Mouse (Mus musculus) frontal cortex, postnatal 36 days (tissue): ENCODE results near the gene Rtcb.
A peak's percentile ranks its signal among the peaks of the same experiment; 100 is the strongest.

Source experiments
- DNase-seq, 2 experiments: peaks; one replicate each; pipeline ENCODE4 v3.0.0; 2022; ENCODE audit warnings: low spot score in 2 of 2

Gene Rtcb

DNA sequence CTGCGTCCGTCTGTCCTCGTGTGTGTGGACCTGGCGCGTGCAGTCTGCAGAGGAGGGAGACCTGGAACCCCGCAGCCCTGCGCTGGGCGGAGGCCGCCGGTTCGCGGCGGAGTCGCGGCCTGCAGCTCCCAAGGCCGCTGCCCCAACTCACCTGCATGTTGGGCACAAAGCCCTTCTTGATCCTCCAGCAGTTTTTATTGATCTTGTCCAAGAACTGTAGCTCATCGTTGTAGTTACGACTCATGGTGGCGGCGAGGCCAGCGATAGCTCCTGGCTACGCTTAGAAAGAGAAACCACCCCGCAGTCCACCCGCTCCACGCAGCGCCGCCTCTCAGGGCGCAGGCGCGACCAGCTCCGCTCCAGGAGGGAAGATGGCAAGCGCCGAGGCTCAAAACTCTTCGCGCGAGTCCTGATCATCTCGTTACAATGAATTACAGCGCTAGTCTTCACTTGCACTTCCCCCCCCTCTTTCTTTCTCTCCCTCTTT is at the start of gene Rtcb:
Gene Rtcb, minus strand, starts transcription at position 360 of the 487 bp plus-strand sequence.
- DNase-seq = peak; percentile 98

DNA sequence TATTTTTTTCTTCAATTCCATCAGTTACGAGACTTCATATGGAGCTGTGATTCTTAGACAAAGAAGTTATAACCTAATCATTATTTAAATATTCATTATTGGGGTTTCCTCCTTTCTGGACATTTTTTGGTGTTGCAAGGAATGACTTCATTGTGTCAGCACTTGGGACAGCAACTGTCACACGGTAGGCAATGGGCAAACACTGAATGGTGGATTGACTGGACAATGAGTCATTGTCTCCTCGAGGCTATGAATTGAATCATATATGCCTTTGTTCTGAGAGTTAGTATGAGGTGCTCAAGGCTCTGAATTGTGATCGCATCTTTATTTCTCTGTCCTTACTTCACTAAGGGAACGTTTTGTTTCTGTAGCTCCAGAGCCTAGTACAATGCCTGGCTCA is 48.8 kb upstream of the Rtcb start:
- DNase-seq = no peak

DNA sequence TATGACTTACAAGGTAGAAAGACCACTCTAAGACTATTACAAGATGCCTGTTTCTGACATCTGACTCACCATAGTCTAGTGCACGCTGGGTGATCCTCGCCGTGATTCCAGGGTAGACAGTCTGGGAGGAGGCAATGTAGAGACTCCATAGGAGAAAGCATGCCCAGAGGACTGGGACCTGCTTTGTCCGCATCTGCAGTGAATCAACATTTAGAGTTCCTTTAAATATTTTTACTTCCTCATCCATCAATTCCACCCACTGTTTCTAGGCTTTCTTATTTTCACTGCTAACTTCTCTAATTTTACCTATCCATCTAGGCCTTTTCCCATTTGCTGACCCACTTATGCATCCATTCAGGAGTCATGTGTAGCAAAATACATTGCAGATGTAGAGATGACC is 42.8 kb upstream of the Rtcb start:
- no peak for DNase-seq

DNA sequence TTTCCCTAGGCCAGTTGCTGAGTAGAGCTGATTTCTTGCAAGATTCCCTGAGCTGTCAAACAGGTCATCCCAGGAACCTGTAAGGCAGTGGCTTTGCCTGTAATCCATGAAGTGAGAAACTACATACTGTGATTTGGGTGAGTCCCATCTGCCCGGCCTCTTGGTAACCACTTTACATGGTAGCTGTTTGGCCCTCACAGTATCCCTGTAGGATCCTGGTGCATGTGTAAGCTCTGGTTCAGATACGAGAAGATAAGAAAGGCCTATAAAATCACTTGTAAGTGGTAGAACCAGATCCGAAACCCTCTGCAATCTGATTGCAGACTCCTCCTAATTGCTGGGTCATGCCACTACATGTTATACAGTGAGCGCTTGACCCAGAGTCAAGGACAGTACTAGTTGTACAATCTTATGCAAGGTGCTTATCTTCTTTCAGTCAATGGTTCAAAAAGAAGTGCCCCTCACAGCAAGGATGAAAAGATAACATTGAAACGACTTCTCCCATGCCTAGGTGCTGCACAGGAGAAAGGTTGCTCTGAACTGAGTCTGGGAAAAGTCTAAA is 37.0 kb upstream of the Rtcb start:
- no peak for DNase-seq

DNA sequence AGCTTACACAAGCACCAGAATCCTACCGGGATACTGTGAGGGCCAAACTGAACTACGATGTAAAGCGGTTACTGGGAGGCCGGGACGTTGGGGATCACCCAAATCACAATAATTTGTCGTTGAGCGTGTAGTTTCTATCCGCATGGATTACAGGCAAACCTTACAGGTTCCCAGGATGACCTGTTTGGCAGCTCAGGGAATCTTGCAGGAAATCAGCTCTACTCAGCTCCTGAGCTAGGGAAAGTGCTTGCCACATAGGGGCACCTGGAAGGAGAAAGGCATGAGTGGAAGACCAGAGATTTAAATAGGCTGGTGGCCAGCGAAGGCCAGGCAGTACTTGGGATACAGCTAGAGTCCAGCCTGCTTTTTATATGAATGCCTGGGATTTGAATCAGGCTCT is 36.2 kb upstream of the Rtcb start:
- no peak for DNase-seq

DNA sequence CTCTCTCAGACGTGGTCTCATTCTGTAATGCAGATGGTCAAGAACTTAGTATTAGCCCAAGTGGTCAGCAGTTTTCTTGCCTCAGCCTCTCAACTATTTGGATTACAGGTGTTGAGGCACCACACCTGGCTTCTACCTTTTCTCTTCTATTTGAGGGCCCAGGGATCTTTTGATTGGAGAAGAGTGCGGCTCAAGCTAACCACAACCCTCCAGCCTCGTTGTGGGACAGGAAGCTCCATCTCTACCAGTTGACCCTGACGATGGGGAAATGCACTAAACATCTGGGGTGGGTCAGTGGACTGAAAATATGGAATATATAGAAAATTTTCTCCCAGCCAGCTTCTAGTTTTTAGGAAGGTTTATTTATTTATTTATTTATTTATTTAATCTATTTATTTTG is 34.8 kb upstream of the Rtcb start:
- DNase-seq = no peak

DNA sequence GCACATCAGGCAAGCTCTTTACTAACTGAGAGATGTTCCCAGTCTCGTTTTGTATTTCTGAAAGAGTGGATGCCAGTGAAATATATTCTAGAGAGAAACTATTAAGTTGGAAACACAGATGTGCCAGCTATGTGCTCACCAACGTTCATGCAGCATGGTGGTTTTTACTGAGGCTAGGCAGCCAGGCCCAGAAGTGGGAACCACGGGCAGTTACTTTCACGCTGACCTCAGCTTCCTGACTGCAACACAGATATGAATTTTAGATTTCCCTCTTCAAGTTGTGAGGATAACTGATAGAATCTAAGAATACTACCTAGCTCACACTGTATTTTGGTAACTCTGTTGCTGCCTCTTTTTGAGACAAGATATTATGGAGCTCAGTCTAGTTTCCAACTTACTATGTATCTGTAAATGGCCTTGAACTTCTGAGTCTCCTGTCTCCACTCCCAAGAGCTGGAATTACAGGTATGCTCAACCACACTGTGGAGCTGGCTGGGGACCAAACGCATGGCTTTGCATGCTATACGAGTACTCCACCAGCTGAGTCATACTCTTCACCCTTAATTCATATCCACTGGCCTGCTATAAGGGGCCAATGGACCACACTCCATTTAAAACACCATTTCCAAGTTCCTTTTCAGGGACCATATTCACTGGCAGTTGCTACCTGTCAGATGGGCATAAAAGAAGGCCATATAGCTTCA is 31.9 kb upstream of the Rtcb start:
- no peak for DNase-seq

DNA sequence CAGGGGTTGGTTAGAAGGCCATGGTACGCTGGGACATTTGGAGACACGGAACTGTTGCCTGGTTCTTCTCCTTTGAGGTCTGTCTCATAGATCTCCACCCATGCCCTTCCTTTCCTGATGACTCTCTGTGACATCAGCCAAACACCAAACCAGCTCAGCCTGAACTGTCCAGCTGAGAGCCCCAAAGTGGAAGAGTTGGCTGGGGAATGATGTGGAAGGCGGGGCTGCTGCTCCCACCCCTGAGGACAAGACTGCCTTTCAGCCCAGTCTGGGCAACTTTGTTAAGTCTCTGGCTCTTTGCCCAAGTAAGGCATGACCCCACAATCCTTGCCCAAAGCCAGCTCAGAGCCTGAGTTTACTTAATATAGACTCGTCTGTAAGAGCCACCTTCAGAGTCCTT is 15.3 kb upstream of the Rtcb start:
- peak in 1 of 2 experiments; percentile 34 for DNase-seq

DNA sequence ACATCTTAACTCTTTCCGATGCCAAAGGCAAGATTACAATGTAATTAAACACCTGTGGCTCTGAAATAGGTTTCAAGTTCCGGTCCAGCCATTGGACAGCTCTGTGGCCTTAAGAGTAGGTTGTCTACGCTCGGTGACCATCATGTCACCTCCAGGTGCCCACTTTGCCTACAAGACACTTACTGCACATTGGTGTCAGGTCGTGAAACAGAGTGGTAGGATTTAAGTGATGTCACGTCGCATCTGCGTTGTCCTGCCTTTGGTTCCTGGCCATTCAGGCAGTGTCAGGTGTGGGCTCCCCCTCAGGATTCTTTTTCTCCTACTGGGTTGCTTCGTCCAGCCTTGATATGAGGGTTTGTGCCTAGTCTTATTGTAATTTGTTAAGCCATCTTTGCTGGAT is 14.2 kb upstream of the Rtcb start:
- no peak for DNase-seq

DNA sequence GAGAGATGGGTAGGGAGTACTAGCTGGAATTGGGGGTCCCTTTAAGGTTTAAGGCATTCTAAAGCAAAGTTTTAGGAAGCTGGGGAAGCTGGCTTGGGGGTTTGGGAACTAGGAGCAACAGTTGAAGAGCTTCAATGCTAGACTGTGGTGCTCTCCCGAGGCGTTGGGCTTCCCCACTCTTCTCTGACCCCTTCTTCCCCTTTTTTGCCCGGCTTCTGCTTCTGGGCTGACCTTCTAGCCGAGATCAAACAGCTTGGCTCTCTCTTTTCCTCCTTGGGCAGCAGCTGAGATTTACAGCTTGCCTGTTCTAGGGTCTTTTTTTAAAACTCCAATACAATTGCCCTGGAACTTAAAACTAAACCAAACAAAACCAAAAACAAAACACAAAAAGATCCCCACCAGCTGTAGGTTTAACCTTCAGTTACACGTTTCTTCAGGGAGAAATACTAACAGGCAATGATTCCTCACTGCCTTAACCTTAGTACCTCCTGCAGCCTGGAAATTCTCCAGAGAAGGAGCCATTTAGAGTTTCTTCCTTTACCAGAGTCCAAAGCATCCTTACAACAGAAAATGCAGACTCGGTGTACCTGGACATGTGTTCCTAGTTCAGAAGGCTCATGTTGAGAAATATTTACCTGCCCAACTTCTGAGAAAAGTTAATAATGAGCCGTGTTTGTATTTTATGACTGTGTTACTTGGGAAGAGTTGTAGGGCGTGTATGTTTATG is 12.4 kb upstream of the Rtcb start:
- DNase-seq = no peak

DNA sequence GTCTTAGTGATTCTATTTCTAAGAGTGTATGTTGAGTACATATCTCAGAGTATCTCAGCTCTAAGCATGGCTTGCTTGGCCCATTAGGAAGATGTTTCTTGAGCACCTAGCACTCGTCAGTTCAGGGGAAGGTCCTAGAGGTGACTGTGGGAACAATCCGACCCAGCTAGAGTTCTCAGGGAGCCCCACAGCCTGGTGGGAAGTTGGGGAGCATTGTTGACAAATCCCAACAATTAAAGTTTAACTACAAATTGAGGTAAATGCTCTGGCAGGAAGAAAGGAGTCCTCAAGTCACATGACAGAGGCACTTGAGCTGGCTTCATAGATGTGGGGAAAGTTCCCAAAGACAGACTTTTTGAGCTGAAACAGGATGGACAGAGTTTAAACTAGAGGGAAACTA is 11.1 kb upstream of the Rtcb start:
- no peak for DNase-seq

DNA sequence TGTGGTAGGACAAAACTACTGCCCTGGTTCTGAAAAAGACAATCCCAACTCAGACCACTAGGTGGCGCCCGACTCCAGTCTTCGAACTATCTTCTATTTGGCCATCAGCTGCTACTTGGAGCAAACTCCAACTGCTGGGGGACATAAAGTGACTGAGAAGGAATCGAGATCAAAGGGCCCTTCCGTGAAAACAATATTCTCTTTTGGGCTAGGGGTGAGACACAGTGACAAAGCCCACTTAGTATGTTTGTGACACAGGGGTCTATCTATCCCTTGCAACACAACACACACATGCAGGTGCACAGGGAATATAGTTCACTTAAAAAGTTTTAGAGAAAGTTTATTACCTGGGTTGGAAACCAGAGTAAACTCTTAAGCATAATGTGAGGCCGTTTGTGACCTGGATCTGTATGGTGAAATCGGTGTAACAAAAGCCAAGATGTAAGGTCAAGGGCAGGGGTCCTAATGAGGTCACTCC is 10.6 kb upstream of the Rtcb start:
- DNase-seq = peak; percentile 91 to 92

DNA sequence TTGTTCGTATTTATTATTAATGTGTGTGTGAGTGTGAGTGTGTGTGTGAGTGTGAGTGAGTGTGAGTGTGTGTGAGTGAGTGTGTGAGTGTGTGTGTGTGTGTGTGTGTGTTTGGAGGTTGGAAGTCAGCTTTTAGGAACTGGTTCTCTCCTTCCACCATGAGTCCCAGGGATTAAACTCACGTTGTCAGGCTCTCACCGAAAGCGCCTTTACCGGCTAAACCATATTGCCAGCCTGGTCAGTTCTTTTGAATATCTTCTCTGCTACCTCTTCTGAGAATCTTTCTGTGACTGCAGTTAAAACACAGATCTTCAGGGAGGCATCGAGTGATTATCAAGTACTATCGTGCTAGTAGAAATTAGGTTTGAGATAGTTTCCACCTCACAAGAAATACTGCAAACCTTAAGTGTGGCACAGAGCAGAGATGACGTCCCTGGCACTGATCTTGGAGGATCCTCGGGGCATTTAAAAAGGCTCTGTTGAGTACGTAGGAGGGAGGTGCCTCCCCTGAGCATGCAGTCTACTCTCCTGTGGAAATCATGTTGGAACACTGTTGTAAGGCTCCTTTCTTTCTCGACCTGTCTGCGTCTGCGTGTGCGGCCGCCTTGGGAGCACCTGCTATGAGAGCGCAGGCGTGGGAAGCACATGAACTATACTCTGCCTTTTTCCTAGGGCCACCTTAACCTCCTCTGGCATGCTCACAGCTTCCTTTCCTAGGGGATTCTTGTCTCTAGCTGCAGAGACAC is 10.0 kb upstream of the Rtcb start:
- no peak for DNase-seq

DNA sequence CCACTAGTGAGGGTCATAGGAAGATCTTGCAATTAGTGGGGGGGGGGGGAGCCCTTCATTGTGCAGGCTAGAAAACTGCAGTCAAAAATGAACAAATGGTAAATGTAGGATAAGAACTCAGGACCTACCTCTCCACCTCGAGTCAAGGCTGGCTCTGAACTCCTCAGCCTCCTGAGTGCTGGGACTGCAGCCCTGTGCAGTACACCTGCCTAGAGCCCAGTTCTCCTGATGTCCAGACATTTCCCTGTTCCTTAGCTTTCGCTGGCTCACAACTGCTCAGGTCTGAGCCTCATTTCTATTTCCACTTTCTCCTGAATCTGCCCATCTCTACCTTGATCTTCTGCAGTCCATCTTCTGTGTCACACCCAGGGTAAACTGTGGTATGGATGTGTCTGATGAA is 8.9 kb upstream of the Rtcb start:
- DNase-seq = no peak

DNA sequence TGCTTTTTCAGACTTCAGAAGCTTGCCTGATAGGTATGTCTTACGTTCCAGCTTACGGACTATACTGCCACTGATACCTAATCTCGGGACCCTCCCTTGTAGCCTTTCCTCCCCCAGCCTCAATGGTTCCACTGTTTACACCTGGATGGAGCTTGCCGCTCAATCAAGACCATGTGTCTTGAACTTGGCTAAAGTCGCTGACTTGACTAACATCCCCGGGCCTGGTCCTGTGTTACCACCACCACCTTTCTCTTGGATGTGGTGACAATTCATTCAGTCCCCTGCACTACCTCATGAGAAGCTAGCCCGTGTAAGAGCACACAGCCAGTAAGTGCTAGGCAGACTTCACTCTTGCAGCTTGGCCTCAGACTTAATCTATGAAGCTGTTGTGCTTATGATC is 6.7 kb upstream of the Rtcb start:
- DNase-seq = no peak

DNA sequence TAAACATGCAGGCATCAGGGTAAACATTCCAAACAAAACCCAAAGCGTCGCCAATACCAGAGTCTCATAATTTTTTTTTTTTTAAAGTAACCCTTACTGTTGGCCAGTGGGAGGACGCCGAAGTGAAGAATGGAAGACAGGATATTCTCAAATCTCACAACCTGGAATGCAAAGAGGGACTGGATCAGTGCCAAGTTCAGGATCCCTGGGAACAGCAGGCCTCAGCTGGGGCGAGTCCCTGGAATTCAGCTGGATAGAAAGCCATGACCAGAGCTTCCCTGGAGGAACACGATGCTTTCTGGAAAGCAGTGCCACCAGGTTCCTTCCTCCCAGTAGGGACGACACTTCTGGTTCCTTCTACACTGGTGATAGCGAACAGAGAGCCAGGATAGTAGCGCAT is 5.3 kb upstream of the Rtcb start:
- DNase-seq = no peak

DNA sequence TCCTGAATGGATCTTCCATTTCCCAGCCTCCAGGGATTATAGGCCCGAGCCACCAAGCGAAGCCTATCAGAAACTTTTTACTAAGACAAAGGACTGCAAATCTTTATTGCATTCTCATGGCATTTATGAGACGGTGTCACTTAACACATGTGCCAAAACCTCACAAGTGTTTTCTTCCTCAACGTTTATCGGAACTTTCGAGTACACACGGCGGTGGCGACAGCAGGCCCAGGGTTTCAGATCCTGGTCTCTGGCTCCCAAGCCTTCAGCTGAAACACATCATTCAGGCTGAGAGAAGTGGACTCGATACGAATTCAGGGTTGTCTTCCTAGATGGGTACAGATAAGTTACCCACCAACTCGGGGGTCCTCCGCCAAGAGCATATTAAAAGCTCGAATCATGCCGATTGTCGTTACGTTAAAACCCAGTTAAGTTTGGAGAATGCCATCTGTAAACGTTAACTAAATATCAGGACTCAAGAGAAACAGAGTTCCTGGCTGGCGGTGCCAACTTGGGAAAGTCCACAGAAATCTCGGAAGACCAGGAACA is 678 bp downstream of the Rtcb start:
- DNase-seq = no peak

DNA sequence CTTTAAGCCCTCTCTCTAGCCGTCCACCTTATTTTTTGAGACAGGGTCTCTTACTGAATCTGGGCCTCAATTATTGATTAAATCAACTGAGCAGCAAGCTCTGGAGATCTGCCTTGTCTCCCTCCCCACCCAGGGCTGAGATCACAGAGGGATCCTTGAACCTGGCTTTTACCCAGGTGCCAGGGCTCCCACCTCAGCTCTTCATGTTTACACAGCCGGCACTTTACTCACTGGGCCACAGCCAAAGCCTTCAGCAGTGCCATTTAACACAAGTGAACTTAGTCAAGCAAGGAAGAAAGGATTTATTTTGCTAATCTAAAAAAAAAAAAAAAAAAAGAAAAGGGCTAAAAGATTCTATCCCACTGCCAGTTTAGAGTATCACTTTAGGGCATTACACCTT is 3.2 kb downstream of the Rtcb start:
- DNase-seq = no peak

DNA sequence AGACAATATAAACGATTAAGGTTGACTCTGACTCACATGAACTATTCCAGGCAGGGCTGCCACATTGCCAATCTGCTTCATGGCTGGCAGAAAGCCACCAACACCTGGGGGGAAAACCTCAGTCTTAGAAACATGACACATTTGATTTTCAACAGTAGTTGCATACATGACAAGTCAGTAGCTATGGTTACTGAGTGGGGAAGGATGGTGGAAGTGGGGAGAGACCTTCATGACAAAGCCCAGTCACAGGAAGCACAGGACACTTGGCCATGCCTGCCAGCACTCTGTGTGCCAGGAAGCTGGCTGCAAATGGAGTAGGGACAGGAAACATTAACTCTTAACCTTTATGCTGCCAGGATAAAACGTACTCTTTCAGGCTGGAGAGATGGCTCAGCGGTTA is 4.2 kb downstream of the Rtcb start:
- DNase-seq = no peak

DNA sequence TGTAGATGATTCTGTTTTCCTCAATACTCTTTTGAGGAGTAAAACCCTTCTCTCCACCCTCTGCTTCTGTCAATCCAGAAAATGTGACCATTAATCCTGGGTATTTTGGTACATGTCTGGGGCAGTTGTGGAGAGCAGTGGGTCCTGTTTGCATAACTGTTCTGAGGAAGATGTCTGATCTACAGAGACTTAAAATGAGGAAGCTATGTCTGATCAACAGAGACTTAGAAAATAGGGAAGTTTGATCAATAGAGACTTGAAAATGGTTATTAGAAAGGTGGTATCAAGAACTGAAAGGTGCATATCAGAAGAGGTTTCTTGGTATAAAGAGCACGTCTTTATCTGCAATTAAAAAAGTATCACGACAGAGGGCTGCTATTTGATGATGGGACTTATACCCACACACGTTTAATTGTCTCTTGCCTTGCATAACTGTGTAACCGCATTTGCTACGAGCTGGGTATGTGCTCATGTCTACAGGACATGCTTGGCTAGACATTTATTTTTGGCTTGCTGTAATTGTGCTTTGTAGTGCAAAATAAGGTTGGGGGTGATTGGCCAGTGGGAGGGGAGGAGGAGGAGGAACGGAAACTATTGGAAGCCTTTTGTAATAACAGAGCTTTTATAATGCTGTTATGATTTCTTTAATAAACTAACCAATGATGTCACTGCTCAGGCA is 5.7 kb downstream of the Rtcb start:
- no peak for DNase-seq

DNA sequence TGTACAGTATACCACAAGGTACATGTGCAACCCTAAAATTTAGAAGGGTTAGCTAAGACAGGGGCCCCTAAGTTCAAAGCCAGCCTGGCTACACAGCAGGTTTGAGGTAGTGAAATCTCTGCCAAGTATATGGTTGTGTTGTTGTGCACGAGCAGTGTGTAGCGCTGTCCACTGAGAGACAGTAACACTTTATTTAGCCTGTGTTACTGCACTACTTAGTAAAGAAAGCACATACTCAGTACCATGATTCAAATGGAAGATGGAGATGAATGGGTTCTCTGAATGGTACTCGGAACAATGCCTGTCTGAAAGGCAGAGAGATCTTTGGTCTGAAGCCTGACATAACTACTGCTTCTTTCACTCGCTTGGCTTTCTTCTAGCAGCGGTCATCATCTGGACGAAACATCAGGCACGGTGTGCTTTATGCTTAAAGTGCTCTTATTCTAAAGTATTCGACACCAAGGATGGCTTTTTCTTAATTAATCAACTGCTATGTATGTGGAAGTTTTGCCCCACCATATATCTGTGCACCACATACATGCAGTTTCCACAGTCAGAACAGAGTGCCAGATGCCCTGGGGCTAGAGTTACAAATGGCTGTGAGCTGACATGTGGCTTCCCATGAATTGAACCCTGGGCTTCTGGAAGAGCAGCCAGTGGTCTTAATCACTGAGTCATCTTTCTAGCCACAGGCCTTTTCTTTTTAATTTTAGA is 9.0 kb downstream of the Rtcb start:
- DNase-seq = no peak
